Mouse (Mus musculus) v-Abl transformed pro-B cells (cell line): ENCODE results near the gene Pgpep1.

ENCODE experiments used
- in situ Hi-C, 2 experiments: fragments of 400-800 bp; cut with MboI; formaldehyde crosslinking; loops; one replicate each; pipeline ENCODE4 v1.15.1; 2025; ENCODE audit not compliant: unreplicated experiment in 2 of 2

The Pgpep1 gene

GRCm38 (mm10) chr8:70598722-70599121 is 61.5 kb downstream of the Pgpep1 start:
- in situ Hi-C loops = no loop called here

- in situ Hi-C loops = no loop called here
These were observed 61.9 kb downstream of the Pgpep1 start for GRCm38 (mm10) chr8:70598283-70598682.

- in situ Hi-C loops = no loop called here
These were observed 62.5 kb downstream of the Pgpep1 start for GRCm38 (mm10) chr8:70597417-70598272.

- in situ Hi-C loops = no loop called here
These were observed 63.3 kb downstream of the Pgpep1 start for GRCm38 (mm10) chr8:70596775-70597416.
